Mouse (Mus musculus): ENCODE measurements around the gene Gm3646. TPM values are rescaled to one million over a fixed set of nuclear protein-coding genes. Genes with fewer than 3 reads are reported as not detected.
A peak's percentile ranks its signal among the peaks of the same experiment; 100 is the strongest.

Gene Gm3646
- total and polyA plus RNA-seq, 2 experiments from 2014 or later: 3.7 to 17.4 TPM

DNA sequence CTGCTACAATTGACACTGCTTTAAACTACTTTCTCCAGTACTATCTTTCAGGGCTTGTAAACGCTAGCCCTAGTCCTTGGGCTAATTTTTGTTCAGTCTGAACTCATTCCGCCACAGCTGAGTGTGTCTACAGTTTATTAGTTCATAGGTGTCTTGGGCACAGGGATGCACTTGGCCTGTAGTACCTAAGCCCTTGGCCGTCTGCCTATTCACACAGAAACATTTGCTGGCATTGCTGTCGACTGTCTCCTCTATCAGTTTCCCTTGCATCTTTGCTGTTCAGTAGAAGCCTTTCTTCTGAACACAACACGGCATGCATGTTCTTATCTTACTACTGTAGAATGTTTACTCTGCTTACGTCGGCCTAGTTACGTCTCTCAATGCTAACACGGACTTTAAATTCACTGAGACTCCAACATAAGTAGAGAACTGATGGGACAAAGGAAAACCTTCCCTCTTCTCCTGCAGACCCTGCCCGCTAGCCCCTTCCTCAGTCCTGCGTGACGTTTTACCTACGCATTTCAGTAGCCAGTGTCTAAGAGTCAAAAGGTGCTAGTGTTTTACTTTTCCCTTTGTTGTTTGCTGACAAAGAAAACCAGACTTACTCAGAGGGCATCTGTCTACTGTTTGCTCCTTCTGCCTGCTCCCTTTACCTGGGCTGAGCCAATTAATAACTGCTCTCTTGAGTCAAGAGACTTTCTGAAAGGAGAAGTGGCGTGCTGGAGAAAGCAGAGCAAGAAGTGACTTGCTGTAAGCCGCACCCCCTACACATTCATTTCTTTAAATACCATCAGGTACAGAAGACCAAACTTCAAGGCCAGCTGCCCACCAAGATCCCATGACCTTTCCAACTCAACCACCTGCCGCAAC, 25.8 kb downstream of the Gm3646 start:
- DNase-seq (ENCODE audit: low spot score) (no peak), ATAC-seq (ENCODE audit: insufficient read depth, low read depth) (no peak)
- Histone ChIP-seq H3K4me2 (ENCODE audit: low read depth, low read length) (no peak overlapping the region), H3K27ac (ENCODE audit: low read depth) (no peak overlapping the region), H3K36me3 (replicated peaks; ENCODE audit: control insufficient read depth, insufficient read depth, low read length) (no peaks in the 10 kb centered on the region), H3K9me3 (replicated peaks; ENCODE audit: control insufficient read depth, low read length) (no peaks in the 10 kb centered on the region), H3K4me1 (ENCODE audit: control insufficient read depth, insufficient read depth) (no peaks in the 10 kb centered on the region; the same call in 1 of the 2 replicates), H3K9ac (replicated peaks; ENCODE audit: low read depth, low read length) (no peak overlapping the region), H3K27me3 (ENCODE audit: control insufficient read depth, insufficient read depth, low read length) (no peaks in the 10 kb centered on the region), H3K4me3 (ENCODE audit: low read depth, low read length) (no peak overlapping the region)
- TF ChIP-seq CTCF (IDR thresholded peaks at IDR 0.05; ENCODE audit: low read depth): no peak
- 65% methylated on average over 16 of the region's 16 CpGs for WGBS

DNA sequence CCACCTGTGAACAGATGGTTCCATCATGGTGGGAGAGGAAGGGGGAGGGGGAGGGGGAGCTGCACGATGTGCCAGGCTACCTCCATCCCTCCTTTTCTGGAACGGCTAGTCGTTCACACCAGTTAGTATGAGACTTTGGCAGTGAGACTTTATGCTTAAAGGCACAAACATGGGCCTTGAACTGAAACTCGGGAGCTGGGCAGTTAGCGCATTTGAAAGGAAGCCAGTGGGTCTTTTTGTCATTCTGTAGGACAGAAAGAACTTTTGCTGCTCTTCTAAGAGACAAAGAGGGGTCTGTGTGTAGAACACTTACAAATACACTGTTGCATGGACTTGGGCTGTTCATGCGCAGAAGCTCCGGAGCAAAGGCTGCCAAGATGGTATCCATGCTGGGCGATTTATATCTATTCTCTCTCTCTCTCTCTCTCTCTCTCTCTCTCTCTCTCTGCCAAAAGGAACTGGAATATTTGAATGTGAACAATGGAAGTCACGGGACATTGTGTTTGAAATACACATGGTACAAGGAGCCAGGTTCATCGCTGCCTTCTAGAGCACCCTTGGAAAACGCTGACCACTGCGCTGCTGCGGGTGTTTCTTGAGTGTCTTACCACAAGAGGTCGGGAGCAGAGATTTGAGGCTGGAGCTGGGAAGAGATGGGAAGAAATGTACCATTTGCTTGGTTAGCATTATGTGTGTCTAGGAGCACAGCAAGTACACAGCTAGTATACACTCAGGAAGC, 31.0 kb downstream of the Gm3646 start:
- H3K27ac ChIP-seq (ENCODE audit: low read depth): no peak overlapping the region
- ATAC-seq (ENCODE audit: insufficient read depth, low read depth): 0 out of 2 replicates have a peak, but pooled peaks have one; percentile 22
- no peaks in the 10 kb centered on the region for H3K9me3 ChIP-seq (replicated peaks; ENCODE audit: control insufficient read depth, low read length)
- no peak for DNase-seq (ENCODE audit: low spot score)
- no peak overlapping the region for H3K4me3 ChIP-seq (ENCODE audit: low read depth, low read length)
- TF ChIP-seq EP300 (IDR thresholded peaks at IDR 0.05; ENCODE audit: low read depth): no peak
- TF ChIP-seq CTCF (IDR thresholded peaks at IDR 0.05; ENCODE audit: low read depth): no peak
- H3K9ac ChIP-seq (replicated peaks; ENCODE audit: low read depth, low read length): no peak overlapping the region
- H3K4me2 ChIP-seq (ENCODE audit: low read depth, low read length): no peak overlapping the region
- H3K4me1 ChIP-seq (ENCODE audit: control insufficient read depth, insufficient read depth): peaks cover 12% of the 10 kb centered on the region
- 71% methylated on average over 14 of the region's 14 CpGs for WGBS
- H3K36me3 ChIP-seq (replicated peaks; ENCODE audit: control insufficient read depth, insufficient read depth, low read length): no peaks in the 10 kb centered on the region
- no peaks in the 10 kb centered on the region for H3K27me3 ChIP-seq (ENCODE audit: control insufficient read depth, insufficient read depth, low read length)

DNA sequence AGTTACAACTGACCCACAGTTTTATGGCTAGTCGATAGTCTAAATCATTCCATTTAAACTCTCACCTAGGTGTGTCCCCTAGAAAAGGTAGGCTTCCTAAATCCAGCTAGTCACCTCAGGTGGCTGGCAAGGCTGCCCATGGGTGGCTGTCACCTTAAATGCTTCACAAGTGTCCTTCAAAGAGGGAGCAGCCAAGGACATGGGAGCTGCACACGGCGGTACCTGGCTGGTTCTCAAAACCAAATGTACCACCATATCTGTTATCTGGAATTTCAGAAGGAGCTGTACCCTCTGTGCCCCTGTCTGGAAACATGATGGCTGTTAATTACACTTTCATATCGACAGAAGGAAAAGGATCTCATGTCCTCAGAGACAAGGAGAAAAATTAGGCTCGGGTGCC, 31.6 kb downstream of the Gm3646 start:
- no peaks in the 10 kb centered on the region for H3K36me3 ChIP-seq (replicated peaks; ENCODE audit: control insufficient read depth, insufficient read depth, low read length)
- no peak overlapping the region for H3K27ac ChIP-seq (ENCODE audit: low read depth)
- H3K4me1 ChIP-seq (ENCODE audit: control insufficient read depth, insufficient read depth): peaks cover 12% of the 10 kb centered on the region
- H3K27me3 ChIP-seq (ENCODE audit: control insufficient read depth, insufficient read depth, low read length): no peaks in the 10 kb centered on the region
- no peak overlapping the region for H3K4me2 ChIP-seq (ENCODE audit: low read depth, low read length)
- no peak for DNase-seq (ENCODE audit: low spot score)
- 49% methylated on average over 5 of the region's 5 CpGs for WGBS
- H3K4me3 ChIP-seq (ENCODE audit: low read depth, low read length): no peak overlapping the region
- TF ChIP-seq CTCF (IDR thresholded peaks at IDR 0.05; ENCODE audit: low read depth): no peak
- TF ChIP-seq EP300 (IDR thresholded peaks at IDR 0.05; ENCODE audit: low read depth): no peak
- peak; percentile 40; the same call in 1 of the 2 replicates for ATAC-seq (ENCODE audit: insufficient read depth, low read depth)
- no peaks in the 10 kb centered on the region for H3K9me3 ChIP-seq (replicated peaks; ENCODE audit: control insufficient read depth, low read length)
- no peak overlapping the region for H3K9ac ChIP-seq (replicated peaks; ENCODE audit: low read depth, low read length)

DNA sequence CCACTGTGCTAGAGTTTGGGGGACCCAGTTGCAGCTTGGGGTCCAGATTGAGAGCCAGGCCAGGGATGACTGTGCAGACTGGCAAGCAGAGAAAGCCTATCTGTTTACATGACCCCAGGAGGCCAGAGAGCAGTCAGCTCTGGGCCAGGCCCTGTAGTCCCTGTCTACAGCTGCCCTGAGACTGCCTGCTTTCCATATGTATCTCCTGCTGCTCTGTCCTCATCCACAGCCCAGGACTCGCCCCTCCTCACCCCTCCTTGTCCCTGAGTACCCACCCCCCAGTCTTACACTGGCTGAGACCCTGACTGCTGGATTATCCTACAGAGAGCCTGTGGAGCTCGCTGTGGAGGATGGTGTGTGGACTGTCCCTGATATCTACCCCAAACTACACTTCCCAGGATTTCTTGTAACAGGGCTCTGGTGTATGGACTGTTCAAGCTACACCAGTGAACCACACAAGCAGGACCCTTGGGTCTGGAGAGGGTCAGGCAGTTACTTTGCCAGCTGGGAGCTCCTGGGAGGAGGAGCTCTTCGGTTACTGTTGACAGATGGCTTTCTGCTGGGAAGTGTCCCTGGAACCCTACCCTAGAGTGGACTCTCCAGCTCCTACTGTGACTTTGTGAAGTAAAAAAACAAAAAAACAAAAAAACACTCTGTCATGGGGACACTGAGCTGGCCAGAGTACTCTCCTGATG, 32.6 kb downstream of the Gm3646 start:
- ATAC-seq (ENCODE audit: insufficient read depth, low read depth) (peak; percentile 31; the same call in 1 of the 2 replicates), DNase-seq (ENCODE audit: low spot score) (no peak)
- H3K4me1 ChIP-seq (ENCODE audit: control insufficient read depth, insufficient read depth): peaks cover 12% of the 10 kb centered on the region
- no peaks in the 10 kb centered on the region for H3K9me3 ChIP-seq (replicated peaks; ENCODE audit: control insufficient read depth, low read length)
- 42% methylated on average over 3 of the region's 3 CpGs for WGBS
- no peaks in the 10 kb centered on the region for H3K27me3 ChIP-seq (ENCODE audit: control insufficient read depth, insufficient read depth, low read length)
- no peaks in the 10 kb centered on the region for H3K36me3 ChIP-seq (replicated peaks; ENCODE audit: control insufficient read depth, insufficient read depth, low read length)
- H3K27ac ChIP-seq (ENCODE audit: low read depth): peak overlapping the region; percentile 50; the same call in 1 of the 2 replicates
- H3K4me3 ChIP-seq (ENCODE audit: low read depth, low read length): no peak overlapping the region
- TF ChIP-seq EP300 (IDR thresholded peaks at IDR 0.05; ENCODE audit: low read depth) (no peak), CTCF (IDR thresholded peaks at IDR 0.05; ENCODE audit: low read depth) (no peak)
- H3K4me2 ChIP-seq (ENCODE audit: low read depth, low read length): no peak overlapping the region
- no peak overlapping the region for H3K9ac ChIP-seq (replicated peaks; ENCODE audit: low read depth, low read length)

DNA sequence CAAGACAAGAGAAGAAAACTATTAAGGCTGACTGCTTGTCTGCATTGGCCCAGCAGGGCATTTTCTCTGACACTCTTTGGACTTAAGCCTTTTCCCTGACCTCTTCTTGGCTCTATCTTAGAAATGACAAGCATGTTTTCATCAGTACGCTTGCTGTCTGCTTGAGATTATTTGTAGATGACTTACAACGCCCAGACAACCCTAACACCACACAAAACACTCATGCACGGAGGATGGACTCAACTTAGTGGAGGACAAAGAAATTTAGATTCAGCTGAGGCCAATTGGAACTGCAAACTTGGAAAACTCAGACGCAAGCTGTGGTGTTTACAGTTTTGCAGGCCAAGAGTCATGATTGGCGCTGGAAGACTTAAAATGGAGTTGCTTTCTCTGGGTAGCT, 34.7 kb downstream of the Gm3646 start:
- no peak overlapping the region for H3K9ac ChIP-seq (replicated peaks; ENCODE audit: low read depth, low read length)
- H3K9me3 ChIP-seq (replicated peaks; ENCODE audit: control insufficient read depth, low read length): no peaks in the 10 kb centered on the region
- no peak overlapping the region for H3K4me2 ChIP-seq (ENCODE audit: low read depth, low read length)
- H3K4me3 ChIP-seq (ENCODE audit: low read depth, low read length): no peak overlapping the region
- peaks cover 12% of the 10 kb centered on the region for H3K4me1 ChIP-seq (ENCODE audit: control insufficient read depth, insufficient read depth)
- TF ChIP-seq EP300 (IDR thresholded peaks at IDR 0.05; ENCODE audit: low read depth): no peak
- no peaks in the 10 kb centered on the region for H3K27me3 ChIP-seq (ENCODE audit: control insufficient read depth, insufficient read depth, low read length)
- 60% methylated on average over 5 of the region's 5 CpGs for WGBS
- DNase-seq (ENCODE audit: low spot score) (no peak), ATAC-seq (ENCODE audit: insufficient read depth, low read depth) (no peak)
- no peak overlapping the region for H3K27ac ChIP-seq (ENCODE audit: low read depth)
- H3K36me3 ChIP-seq (replicated peaks; ENCODE audit: control insufficient read depth, insufficient read depth, low read length): no peaks in the 10 kb centered on the region
